Mouse (Mus musculus): ENCODE results near the gene Hspa12b.

DNA sequence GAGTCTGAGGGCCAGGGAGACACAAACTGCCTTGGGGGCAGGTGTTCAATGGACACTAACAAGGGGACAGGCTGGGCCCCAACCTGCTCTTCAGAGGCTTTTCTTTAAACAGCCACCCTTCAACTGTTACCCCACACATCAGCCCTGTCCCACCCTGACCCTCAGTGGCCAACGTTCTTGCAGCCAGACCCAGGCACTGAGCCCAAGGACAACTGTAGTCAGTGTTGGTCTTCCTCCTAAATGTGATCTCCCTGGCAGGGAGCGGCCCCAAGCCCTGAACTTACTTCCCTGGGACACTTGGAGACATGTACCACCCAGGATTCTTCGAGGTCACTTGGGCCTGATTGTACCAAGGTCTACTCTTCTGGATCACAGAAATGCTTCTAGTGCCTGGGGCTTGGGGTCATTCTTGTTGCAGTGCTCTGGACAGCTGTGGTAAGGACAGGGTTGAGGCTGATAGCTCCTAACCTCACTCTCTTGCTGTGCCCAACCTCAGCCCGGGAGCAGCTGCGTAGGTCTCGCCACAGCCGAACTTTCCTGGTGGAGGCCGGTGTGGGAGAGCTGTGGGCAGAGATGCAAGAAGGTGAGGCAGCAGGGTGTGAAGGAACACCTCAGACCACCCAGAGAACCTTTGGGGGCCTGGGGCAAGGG is 14.4 kb downstream of the Hspa12b start:
- no peak for TF ChIP-seq POLR2A (IDR thresholded peaks at IDR 0.05; ENCODE audit: low read depth, low read length)
- TF ChIP-seq CTCF (conservative IDR thresholded peaks at IDR 0.05; ENCODE audit: insufficient read depth, insufficient read length, low read depth, low read length): no peak

All from kidney, adult 2 months (tissue).